Mouse (Mus musculus) brown adipose tissue, adult 24 weeks (tissue): ENCODE data around the gene Nlrp4f. TPM values are rescaled to one million over a fixed set of nuclear protein-coding genes. Genes with fewer than 3 reads are reported as not detected.

Source experiments
- polyA plus RNA-seq: library from polyadenylated mRNA; stranded (reverse); fragments of >200 nt; gene quantifications from 2 replicates; pipeline ENCODE4 v1.2.4, GENCODE M21; 2012; ENCODE audit not compliant: missing spikeins, insufficient read depth, insufficient read length

The Nlrp4f gene
- polyA plus RNA-seq, 1 experiment: not detected

Other genes starting within 250 kb of the Nlrp4f start
- gene Spata31d1c, start 172.9 kb downstream of the Nlrp4f start, polyA plus RNA-seq: not detected in 2 replicates
- gene Prss47, start 153.2 kb downstream of the Nlrp4f start, polyA plus RNA-seq: not detected in 2 replicates
- 21.2 and 24.6 TPM in 2 replicates for gene Mfsd14b, start 93.0 kb downstream of the Nlrp4f start, polyA plus RNA-seq
- not detected in 2 replicates for gene Olfr465-ps1, start 67.9 kb downstream of the Nlrp4f start, polyA plus RNA-seq
- gene Olfr466, start 55.7 kb downstream of the Nlrp4f start, polyA plus RNA-seq: not detected in 2 replicates
- not detected in 2 replicates for gene Gm10775, start 53.6 kb upstream of the Nlrp4f start, polyA plus RNA-seq
- gene Zfp369, start 72.8 kb upstream of the Nlrp4f start, polyA plus RNA-seq: 6.2 and 9.6 TPM in 2 replicates